Mouse (Mus musculus): ENCODE measurements around the gene Nxt2. TPM values are rescaled to one million over a fixed set of nuclear protein-coding genes. Genes with fewer than 3 reads are reported as not detected.
"Not testable (repeated sequence)": the region's sequence is repeated elsewhere in the genome, so short reads cannot be mapped to it uniquely, and the experiment has no call there.

The Nxt2 gene
- polyA plus RNA-seq, 1 experiment from 2014 or later, result 13.4 TPM

DNA sequence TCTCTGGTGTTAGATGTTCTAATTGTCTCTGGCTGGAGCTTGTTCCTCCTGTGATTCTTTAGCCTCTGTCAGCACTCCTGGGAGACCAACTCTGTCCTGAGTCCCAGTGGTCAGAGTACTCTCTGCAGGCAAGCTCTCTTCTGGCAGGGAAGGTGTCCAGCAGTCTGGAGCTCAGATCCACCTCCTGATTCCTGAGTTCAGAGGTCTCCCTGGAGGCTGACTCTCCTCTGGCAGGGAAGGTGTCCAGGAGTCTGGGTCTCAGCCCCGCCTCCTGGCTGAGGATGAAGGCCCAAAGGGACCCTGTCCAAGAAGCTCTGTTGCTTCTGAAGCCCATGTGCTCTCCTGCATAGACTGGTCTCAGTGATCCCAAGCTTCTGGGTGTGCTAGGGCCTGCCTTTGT is 9.6 kb downstream of the Nxt2 start:
- not testable (repeated sequence) for H3K4me2 ChIP-seq (replicated peaks); H3K27ac ChIP-seq; H3K27me3 ChIP-seq (replicated peaks); ATAC-seq (ENCODE audit: low FRiP score, low read depth); H3K4me1 ChIP-seq; H3K9ac ChIP-seq; H3K4me3 ChIP-seq; H3K9me3 ChIP-seq; H3K36me3 ChIP-seq
- WGBS, result 88% methylated on average over 1 of the region's 1 CpGs

DNA sequence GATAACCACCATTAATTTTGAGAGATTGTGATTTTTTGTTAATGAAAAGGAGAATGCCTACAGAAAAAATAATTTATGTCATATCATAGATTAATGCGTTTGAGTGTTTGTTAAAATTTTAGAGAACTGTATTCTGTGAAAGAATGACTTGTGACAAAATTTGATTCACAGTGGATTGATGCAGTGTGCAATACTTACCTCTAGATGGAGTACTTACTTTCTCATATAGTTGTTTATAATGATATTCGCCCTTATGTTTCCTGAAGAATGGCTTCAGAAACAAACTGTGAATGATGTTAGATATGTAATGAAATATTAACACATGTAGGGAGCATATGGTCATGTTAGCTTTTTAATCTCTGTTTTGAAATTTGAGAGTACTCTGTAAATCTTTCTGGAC is 10.5 kb downstream of the Nxt2 start:
- Histone ChIP-seq H3K36me3 (no peaks in the 10 kb centered on the region), H3K4me2 (replicated peaks) (no peak overlapping the region), H3K9me3 (no peaks in the 10 kb centered on the region), H3K9ac (no peak overlapping the region), H3K4me1 (no peaks in the 10 kb centered on the region), H3K27me3 (replicated peaks) (no peaks in the 10 kb centered on the region), H3K4me3 (no peak overlapping the region), H3K27ac (no peak overlapping the region)
- ATAC-seq (ENCODE audit: low FRiP score, low read depth), result no peak
- 58% methylated on average over 2 of the region's 2 CpGs for WGBS

DNA sequence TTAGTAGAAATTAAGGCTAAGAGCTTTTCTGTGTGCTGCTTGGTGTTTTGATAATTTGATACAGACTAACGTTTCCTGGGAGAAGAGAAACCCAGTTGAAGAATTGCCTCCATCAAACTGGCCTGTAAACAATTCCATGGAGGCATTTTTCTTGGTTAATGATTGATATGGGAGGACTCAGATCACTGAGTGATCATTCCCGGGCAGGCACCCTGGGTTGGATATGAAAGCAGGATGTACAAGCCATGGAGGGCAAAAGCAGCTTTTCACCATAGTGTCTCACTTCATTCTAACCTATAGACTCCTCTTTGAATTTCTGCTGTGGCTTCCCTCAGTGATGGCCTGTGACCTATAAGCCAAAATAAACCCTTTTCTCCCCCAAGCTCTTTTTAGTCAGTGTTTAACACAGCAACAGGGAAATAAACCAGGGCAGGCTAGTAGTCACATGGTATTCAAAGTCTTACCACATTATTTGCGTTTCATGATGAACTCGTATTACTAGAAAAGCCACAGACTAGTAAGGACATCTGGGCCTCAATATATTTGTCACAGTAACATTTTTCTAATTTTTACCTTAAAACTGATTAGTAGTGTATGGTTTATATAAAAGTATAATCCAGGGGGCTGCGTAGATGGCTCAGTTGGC is 19.2 kb downstream of the Nxt2 start:
- H3K4me1 ChIP-seq, result no peaks in the 10 kb centered on the region
- no peak overlapping the region for H3K27ac ChIP-seq
- H3K9me3 ChIP-seq, result no peaks in the 10 kb centered on the region
- H3K4me2 ChIP-seq (replicated peaks), result no peak overlapping the region
- H3K36me3 ChIP-seq, result no peaks in the 10 kb centered on the region
- no peaks in the 10 kb centered on the region for H3K27me3 ChIP-seq (replicated peaks)
- ATAC-seq (ENCODE audit: low FRiP score, low read depth), result no peak
- H3K4me3 ChIP-seq, result no peak overlapping the region
- WGBS, result 74% methylated on average over 5 of the region's 5 CpGs
- H3K9ac ChIP-seq, result no peak overlapping the region

DNA sequence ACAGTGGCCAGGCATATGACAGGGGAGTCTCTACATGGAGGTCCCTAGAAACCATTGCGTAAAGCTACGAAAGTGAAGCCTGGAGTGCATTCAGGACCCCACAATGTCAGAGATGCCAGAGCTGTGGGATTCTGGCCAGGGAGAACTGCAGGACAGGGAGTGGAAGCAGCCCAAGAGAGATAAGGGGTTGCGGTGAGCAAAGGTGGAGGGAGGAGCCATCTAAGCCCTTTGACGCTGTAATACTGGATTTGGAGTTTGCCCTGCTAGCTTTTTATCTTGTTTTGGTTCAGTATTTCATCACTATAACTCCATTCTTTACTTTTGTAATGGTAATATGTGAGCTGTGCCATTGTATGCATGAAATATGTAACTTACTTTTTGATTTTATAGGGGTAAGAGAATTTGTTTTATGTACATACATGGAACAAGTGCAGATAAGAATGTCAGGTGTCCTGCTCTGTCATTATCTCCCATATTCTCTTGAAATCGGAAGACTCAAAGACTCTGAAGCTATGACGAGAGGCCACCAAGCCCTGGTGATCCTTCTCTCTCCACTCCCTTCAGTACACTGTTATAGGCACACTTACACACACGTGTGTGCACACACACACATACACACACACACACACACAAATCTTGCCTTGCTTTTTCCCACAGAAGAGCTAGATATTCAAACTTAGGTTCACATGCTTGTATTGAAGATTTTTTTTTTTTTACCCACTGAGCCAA is 23.6 kb downstream of the Nxt2 start:
- no peaks in the 10 kb centered on the region for H3K27me3 ChIP-seq (replicated peaks)
- H3K9ac ChIP-seq, result no peak overlapping the region
- H3K4me2 ChIP-seq (replicated peaks), result no peak overlapping the region
- no peak overlapping the region for H3K4me3 ChIP-seq
- H3K4me1 ChIP-seq, result no peaks in the 10 kb centered on the region
- no peak for ATAC-seq (ENCODE audit: low FRiP score, low read depth)
- H3K27ac ChIP-seq, result no peak overlapping the region
- 82% methylated on average over 7 of the region's 7 CpGs for WGBS
- no peaks in the 10 kb centered on the region for H3K36me3 ChIP-seq
- H3K9me3 ChIP-seq, result no peaks in the 10 kb centered on the region

DNA sequence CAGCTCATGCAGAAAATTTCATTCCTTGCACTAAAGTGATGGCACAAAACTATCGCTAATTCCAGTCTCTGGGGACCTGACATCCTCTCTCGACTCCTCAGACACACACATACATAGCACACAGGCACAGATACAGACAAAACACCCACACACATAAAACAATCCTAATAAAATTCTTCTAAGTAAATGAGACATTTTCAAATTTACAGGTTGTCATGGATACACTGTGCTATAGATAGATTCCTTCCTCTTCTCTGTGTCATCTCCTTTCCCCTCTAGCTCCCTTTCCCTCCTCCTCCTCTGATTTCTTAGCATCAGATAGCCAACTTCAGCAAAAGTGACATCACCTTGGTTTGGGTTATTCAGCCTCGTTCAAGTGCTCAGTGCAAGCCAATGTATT is 49.5 kb downstream of the Nxt2 start:
- Histone ChIP-seq H3K4me3 (no peak overlapping the region), H3K4me2 (replicated peaks) (no peak overlapping the region), H3K9me3 (no peaks in the 10 kb centered on the region), H3K9ac (no peak overlapping the region), H3K4me1 (no peaks in the 10 kb centered on the region), H3K27me3 (replicated peaks) (peaks cover 5% of the 10 kb centered on the region; the same call in 1 of the 2 replicates), H3K36me3 (no peaks in the 10 kb centered on the region), H3K27ac (no peak overlapping the region)
- 70% methylated on average over 3 of the region's 3 CpGs for WGBS
- ATAC-seq (ENCODE audit: low FRiP score, low read depth), result no peak

DNA sequence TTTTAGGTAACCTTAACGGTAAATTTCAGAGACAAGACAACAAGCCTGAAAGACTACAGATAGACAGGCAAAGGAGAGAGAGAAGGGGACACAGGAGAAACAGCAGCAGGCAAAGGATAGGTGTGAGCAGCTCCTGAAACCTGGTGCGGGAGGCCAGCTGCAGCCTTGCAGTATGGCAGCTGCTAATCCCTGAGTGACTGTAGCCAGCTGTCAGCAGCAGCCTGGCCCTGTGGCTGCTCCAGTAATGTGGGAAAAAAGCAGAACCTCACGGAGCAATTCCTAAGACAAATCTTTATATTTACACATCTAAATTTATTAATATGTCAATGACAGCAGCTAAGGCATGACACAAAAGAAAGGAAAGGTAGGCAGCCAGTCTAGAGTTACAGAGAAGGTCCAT is 50.0 kb downstream of the Nxt2 start:
- H3K4me1 ChIP-seq, result no peaks in the 10 kb centered on the region
- no peaks in the 10 kb centered on the region for H3K36me3 ChIP-seq
- H3K27me3 ChIP-seq (replicated peaks), result peaks cover 5% of the 10 kb centered on the region; the same call in 1 of the 2 replicates
- no peak overlapping the region for H3K9ac ChIP-seq
- no peak overlapping the region for H3K4me2 ChIP-seq (replicated peaks)
- 70% methylated on average over 3 of the region's 3 CpGs for WGBS
- ATAC-seq (ENCODE audit: low FRiP score, low read depth), result no peak
- no peak overlapping the region for H3K4me3 ChIP-seq
- no peaks in the 10 kb centered on the region for H3K9me3 ChIP-seq
- H3K27ac ChIP-seq, result no peak overlapping the region

DNA sequence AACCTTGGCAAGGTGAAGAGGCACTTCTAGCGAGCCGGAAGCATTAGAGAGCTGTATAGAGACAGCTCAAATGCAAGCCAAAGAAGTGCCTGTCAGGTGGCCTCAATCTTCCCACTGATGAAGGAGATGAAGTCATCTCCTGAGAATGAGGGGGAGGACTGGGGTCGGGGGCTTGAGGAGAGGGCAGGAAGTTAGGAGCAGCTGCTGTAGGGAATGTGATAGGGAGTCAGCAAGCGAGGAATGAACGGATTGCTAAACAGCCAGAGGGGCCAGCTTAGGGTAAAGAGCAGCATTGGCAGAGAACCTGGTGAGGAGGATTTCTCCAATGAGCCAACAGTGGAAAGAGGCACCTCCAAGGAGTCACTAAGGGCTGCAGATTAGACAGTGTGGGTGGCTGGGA is 59.3 kb downstream of the Nxt2 start:
- no peaks in the 10 kb centered on the region for H3K9me3 ChIP-seq
- no peak overlapping the region for H3K27ac ChIP-seq
- no peaks in the 10 kb centered on the region for H3K4me1 ChIP-seq
- WGBS, result 71% methylated on average over 5 of the region's 5 CpGs
- no peaks in the 10 kb centered on the region for H3K27me3 ChIP-seq (replicated peaks)
- H3K36me3 ChIP-seq, result no peaks in the 10 kb centered on the region
- H3K9ac ChIP-seq, result no peak overlapping the region
- H3K4me3 ChIP-seq, result no peak overlapping the region
- ATAC-seq (ENCODE audit: low FRiP score, low read depth), result no peak
- H3K4me2 ChIP-seq (replicated peaks), result no peak overlapping the region

Other genes starting within 250 kb of the Nxt2 start
- 0.05 TPM in 1 of 2 replicates, not detected in the other for gene Gucy2f, start 29.8 kb upstream of the Nxt2 start, polyA plus RNA-seq (2016; fragmentation: Nextera tagmentation; extraction: Ambion mirVana)
- 39.6 and 47.7 TPM in 2 replicates for gene Kcne1l, start 79.5 kb downstream of the Nxt2 start, polyA plus RNA-seq (2016; fragmentation: Nextera tagmentation; extraction: Ambion mirVana)
- 22.3 and 23.9 TPM in 2 replicates for gene Acsl4, start 163.8 kb downstream of the Nxt2 start, polyA plus RNA-seq (2016; fragmentation: Nextera tagmentation; extraction: Ambion mirVana)

Measured in neural tube, embryonic 12.5 days (tissue).